Mouse (Mus musculus): ENCODE results near the gene Dnajc1. TPM values are rescaled to one million over a fixed set of nuclear protein-coding genes. Genes with fewer than 3 reads are reported as not detected.
A peak's percentile ranks its signal among the peaks of the same experiment; 100 is the strongest.

The Dnajc1 gene
- polyA plus RNA-seq, 1 experiment: 38.2 TPM

GRCm38 (mm10) chr2:18391861-18392260, 769 bp downstream of the Dnajc1 start:
- Histone ChIP-seq H3K27me3 (ENCODE audit: control insufficient read depth, insufficient read depth, low read length) (no peaks in the 10 kb centered on the region), H3K4me3 (ENCODE audit: control insufficient read depth, insufficient read depth, low read length) (peak overlapping the region; percentile 66), H3K36me3 (ENCODE audit: control insufficient read depth, insufficient read depth, low read length) (no peaks in the 10 kb centered on the region), H3K4me1 (replicated peaks; ENCODE audit: control insufficient read depth, insufficient read depth, low read length) (no peaks in the 10 kb centered on the region), H3K27ac (ENCODE audit: control insufficient read depth, insufficient read depth, low read length) (peak overlapping the region; percentile 72; the same call in 1 of the 2 replicates)
- TF ChIP-seq CTCF (IDR thresholded peaks at IDR 0.05; ENCODE audit: borderline replicate concordance, control insufficient read depth, extremely low read depth, insufficient read depth, low read length, poor library complexity): no peak
- TF ChIP-seq POLR2A (IDR thresholded peaks at IDR 0.05; ENCODE audit: control insufficient read depth, extremely low read depth, insufficient read depth, low read length, poor library complexity): no peak
- WGBS: 1% methylated on average over 11 of the region's 11 CpGs
- DNase-seq: no peak

GRCm38 (mm10) chr2:18389631-18390030, 3.0 kb downstream of the Dnajc1 start:
- Histone ChIP-seq H3K4me3 (ENCODE audit: control insufficient read depth, insufficient read depth, low read length) (no peak overlapping the region), H3K36me3 (ENCODE audit: control insufficient read depth, insufficient read depth, low read length) (no peaks in the 10 kb centered on the region), H3K27me3 (ENCODE audit: control insufficient read depth, insufficient read depth, low read length) (no peaks in the 10 kb centered on the region), H3K27ac (ENCODE audit: control insufficient read depth, insufficient read depth, low read length) (no peak overlapping the region), H3K4me1 (replicated peaks; ENCODE audit: control insufficient read depth, insufficient read depth, low read length) (no peaks in the 10 kb centered on the region)
- no peak for TF ChIP-seq CTCF (IDR thresholded peaks at IDR 0.05; ENCODE audit: borderline replicate concordance, control insufficient read depth, extremely low read depth, insufficient read depth, low read length, poor library complexity)
- no peak for TF ChIP-seq POLR2A (IDR thresholded peaks at IDR 0.05; ENCODE audit: control insufficient read depth, extremely low read depth, insufficient read depth, low read length, poor library complexity)
- no peak for DNase-seq
- 48% methylated on average over 1 of the region's 1 CpGs for WGBS

GRCm38 (mm10) chr2:18381662-18382061, 11.0 kb downstream of the Dnajc1 start:
- Histone ChIP-seq H3K36me3 (ENCODE audit: control insufficient read depth, insufficient read depth, low read length) (no peaks in the 10 kb centered on the region), H3K4me1 (replicated peaks; ENCODE audit: control insufficient read depth, insufficient read depth, low read length) (no peaks in the 10 kb centered on the region), H3K4me3 (ENCODE audit: control insufficient read depth, insufficient read depth, low read length) (no peak overlapping the region), H3K27ac (ENCODE audit: control insufficient read depth, insufficient read depth, low read length) (no peak overlapping the region), H3K27me3 (ENCODE audit: control insufficient read depth, insufficient read depth, low read length) (no peaks in the 10 kb centered on the region)
- no peak for TF ChIP-seq POLR2A (IDR thresholded peaks at IDR 0.05; ENCODE audit: control insufficient read depth, extremely low read depth, insufficient read depth, low read length, poor library complexity)
- TF ChIP-seq CTCF (IDR thresholded peaks at IDR 0.05; ENCODE audit: borderline replicate concordance, control insufficient read depth, extremely low read depth, insufficient read depth, low read length, poor library complexity): no peak
- DNase-seq: no peak

DNA sequence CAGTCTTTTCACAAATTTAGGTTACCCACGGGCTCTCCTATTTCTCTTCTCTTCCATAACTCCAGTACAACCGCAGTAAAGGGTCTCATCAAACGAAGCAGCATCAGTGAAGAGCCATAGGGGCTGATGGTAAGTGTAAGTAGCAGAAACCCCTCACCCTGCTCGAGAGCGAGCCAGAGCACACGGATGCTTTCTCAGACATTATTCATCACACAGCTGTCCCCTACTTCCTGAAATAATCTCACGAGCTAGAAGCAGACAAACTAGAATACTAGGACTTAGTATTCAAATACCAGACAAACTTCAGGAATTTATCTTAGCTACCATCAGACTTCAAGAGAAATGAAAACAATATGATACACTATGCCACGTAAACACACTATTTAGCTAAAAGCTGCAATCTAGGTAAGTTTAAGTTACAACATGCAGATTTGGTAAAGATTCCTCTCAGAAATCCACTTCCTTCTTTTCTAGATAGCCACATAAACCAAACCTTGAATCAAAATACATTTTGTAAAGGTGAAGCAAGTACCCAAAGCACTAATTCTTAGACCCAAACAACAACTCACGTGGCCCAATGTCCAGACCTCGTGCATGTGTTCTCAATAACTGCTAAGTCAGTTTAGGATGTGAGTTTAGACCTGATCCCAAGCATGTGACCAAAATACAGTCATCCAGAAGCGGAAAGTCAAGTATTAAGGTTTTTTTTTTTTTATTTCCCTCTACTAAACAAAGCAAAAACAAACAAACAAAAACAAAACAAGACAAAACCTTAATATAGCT, 20.0 kb downstream of the Dnajc1 start:
- TF ChIP-seq CTCF (IDR thresholded peaks at IDR 0.05; ENCODE audit: borderline replicate concordance, control insufficient read depth, extremely low read depth, insufficient read depth, low read length, poor library complexity) (no peak), POLR2A (IDR thresholded peaks at IDR 0.05; ENCODE audit: control insufficient read depth, extremely low read depth, insufficient read depth, low read length, poor library complexity) (no peak)
- H3K4me3 ChIP-seq (ENCODE audit: control insufficient read depth, insufficient read depth, low read length): no peak overlapping the region
- 0 out of 2 replicates have a peak, but pooled peaks cover 3% of the 10 kb centered on the region for H3K4me1 ChIP-seq (replicated peaks; ENCODE audit: control insufficient read depth, insufficient read depth, low read length)
- WGBS: 43% methylated on average over 11 of the region's 11 CpGs
- H3K27ac ChIP-seq (ENCODE audit: control insufficient read depth, insufficient read depth, low read length): no peak overlapping the region
- H3K27me3 ChIP-seq (ENCODE audit: control insufficient read depth, insufficient read depth, low read length): no peaks in the 10 kb centered on the region
- DNase-seq: no peak
- no peaks in the 10 kb centered on the region for H3K36me3 ChIP-seq (ENCODE audit: control insufficient read depth, insufficient read depth, low read length)

DNA sequence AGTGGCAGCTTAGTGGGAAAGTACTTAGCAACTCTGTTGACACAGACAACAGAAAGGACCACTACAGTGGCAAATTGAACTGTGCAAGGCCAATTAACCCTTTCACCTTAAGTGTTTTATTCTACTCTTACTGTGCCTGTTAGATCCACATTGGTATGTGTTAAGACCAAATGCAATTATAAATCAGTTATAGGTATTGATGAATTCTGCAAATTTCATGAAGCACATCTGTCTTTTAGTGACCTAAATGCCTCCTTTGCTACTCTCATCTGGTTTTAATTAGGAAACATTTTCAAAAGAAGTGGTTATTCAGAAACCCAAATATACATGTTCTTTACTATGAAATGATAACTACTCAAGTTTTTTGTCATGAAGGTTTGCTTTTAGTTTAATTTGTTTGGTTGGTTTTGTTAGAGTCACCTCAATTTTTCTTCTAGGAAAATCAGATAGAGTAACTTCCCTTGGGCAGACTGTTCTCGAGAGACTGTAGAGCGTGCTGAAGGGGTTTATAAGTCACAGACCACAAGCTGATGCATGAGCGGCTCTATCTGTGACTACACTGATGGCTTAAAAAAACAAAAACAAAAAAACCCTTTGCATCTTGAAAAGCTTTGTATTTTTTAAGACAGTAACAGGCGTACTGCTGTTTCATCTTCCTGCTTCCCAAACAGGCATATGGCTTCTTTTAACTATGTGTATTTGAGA, 21.7 kb downstream of the Dnajc1 start:
- no peak overlapping the region for H3K27ac ChIP-seq (ENCODE audit: control insufficient read depth, insufficient read depth, low read length)
- no peak overlapping the region for H3K4me3 ChIP-seq (ENCODE audit: control insufficient read depth, insufficient read depth, low read length)
- H3K27me3 ChIP-seq (ENCODE audit: control insufficient read depth, insufficient read depth, low read length): no peaks in the 10 kb centered on the region
- 0 out of 2 replicates have a peak, but pooled peaks cover 3% of the 10 kb centered on the region for H3K4me1 ChIP-seq (replicated peaks; ENCODE audit: control insufficient read depth, insufficient read depth, low read length)
- H3K36me3 ChIP-seq (ENCODE audit: control insufficient read depth, insufficient read depth, low read length): no peaks in the 10 kb centered on the region
- no peak for TF ChIP-seq POLR2A (IDR thresholded peaks at IDR 0.05; ENCODE audit: control insufficient read depth, extremely low read depth, insufficient read depth, low read length, poor library complexity)
- no peak for TF ChIP-seq CTCF (IDR thresholded peaks at IDR 0.05; ENCODE audit: borderline replicate concordance, control insufficient read depth, extremely low read depth, insufficient read depth, low read length, poor library complexity)
- WGBS: 85% methylated on average over 4 of the region's 4 CpGs
- no peak for DNase-seq

DNA sequence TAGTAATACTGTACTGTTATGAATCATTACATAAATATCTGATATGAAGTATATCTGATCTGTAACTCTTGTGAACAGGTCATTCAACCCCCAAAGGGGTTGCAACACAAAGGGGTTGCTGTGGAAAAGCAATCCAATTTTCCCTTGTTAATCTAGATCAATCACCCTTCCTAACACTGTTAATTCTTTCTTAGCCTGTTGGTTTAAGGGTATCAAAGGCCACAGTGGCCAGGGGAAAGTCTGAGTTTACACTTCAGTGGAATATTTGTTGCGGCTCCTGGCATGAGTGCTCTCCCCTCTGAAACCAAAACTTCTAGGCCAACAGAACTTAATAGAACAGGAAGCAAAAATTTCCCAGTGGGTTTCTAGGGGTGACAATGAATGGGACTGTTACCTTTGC, 28.2 kb downstream of the Dnajc1 start:
- no peaks in the 10 kb centered on the region for H3K27me3 ChIP-seq (ENCODE audit: control insufficient read depth, insufficient read depth, low read length)
- no peak for DNase-seq
- H3K27ac ChIP-seq (ENCODE audit: control insufficient read depth, insufficient read depth, low read length): no peak overlapping the region
- WGBS: 96% methylated on average over 1 of the region's 1 CpGs
- no peaks in the 10 kb centered on the region for H3K4me1 ChIP-seq (replicated peaks; ENCODE audit: control insufficient read depth, insufficient read depth, low read length)
- no peak overlapping the region for H3K4me3 ChIP-seq (ENCODE audit: control insufficient read depth, insufficient read depth, low read length)
- TF ChIP-seq CTCF (IDR thresholded peaks at IDR 0.05; ENCODE audit: borderline replicate concordance, control insufficient read depth, extremely low read depth, insufficient read depth, low read length, poor library complexity): no peak
- no peak for TF ChIP-seq POLR2A (IDR thresholded peaks at IDR 0.05; ENCODE audit: control insufficient read depth, extremely low read depth, insufficient read depth, low read length, poor library complexity)
- no peaks in the 10 kb centered on the region for H3K36me3 ChIP-seq (ENCODE audit: control insufficient read depth, insufficient read depth, low read length)
